In genomic region chr11:76148055-76149008, GRCm38 (mm10) we compare ENCODE assay signal across 8 mouse cellular contexts. TPM values are rescaled to one million over a fixed set of nuclear protein-coding genes. Genes with fewer than 3 reads are reported as not detected.
DNase-seq lines count a peak whose midpoint lies in the region; ATAC-seq lines count a peak whose summit lies in the region.
"Had no signal": no experiment of that assay in that cellular context is flagged by ENCODE, and none has a peak within 500 bp of the region (broad histone marks: within the 10 kb centered on the region; RNA-seq: fewer than 3 reads in every experiment).

No protein-coding gene starts in this region.

- 77% methylated on average over 8 of the region's 8 CpGs for WGBS in kidney, embryonic 16.5 days

- no peak overlapping the region for H3K4me2 ChIP-seq in kidney, embryonic 16.5 days (replicated peaks; ENCODE audit: low read depth, low read length)
- H3K4me2 ChIP-seq: liver, embryonic 15.5 days had no signal

- no peak overlapping the region for H3K9ac ChIP-seq in kidney, embryonic 16.5 days (replicated peaks; ENCODE audit: low read length)
- H3K9ac ChIP-seq: liver, embryonic 15.5 days had no signal

- 0 out of 2 replicates have a peak overlapping the region, but pooled peaks have one; percentile 11 for H3K27ac ChIP-seq in kidney, embryonic 16.5 days (ENCODE audit: low read length)
- H3K27ac ChIP-seq: liver, embryonic 15.5 days had no signal

- intact Hi-C loops in left cerebral cortex, postnatal 14 days (cut with DNase I), result no loop called here

- no peak for DNase-seq in kidney, adult 8-10 months
- DNase-seq in MN1 (ENCODE audit: low spot score) (peak; percentile 17), NIH3T3 (ENCODE audit: low read depth) (peak; percentile 47)
- peak; percentile 17 to 43 for DNase-seq in left cerebral cortex, postnatal 14 days (ENCODE audit: low spot score in 2 of 2)
- DNase-seq in adrenal gland, adult 18-20 months (ENCODE audit: low spot score in 2 of 2), result no peak
- DNase-seq in cerebellum, postnatal 14 days, result no peak

- no peaks in the 10 kb centered on the region; the same call in 1 of the 2 replicates for H3K36me3 ChIP-seq in kidney, embryonic 16.5 days (ENCODE audit: insufficient read depth, low read length)

- H3K4me3 ChIP-seq in kidney, embryonic 16.5 days (ENCODE audit: low read length), result no peak overlapping the region
- H3K4me3 ChIP-seq: liver, embryonic 15.5 days had no signal

- no peak for ATAC-seq in kidney, embryonic 16.5 days (ENCODE audit: low FRiP score, low TSS enrichment)

- H3K27me3 ChIP-seq in kidney, embryonic 16.5 days (ENCODE audit: insufficient read depth, low read length), result no peaks in the 10 kb centered on the region
- H3K27me3 ChIP-seq: liver, embryonic 15.5 days had no signal

- no peaks in the 10 kb centered on the region for H3K9me3 ChIP-seq in kidney, embryonic 16.5 days (ENCODE audit: low read length)
- H3K9me3 ChIP-seq: liver, embryonic 15.5 days had no signal

- H3K4me1 ChIP-seq in kidney, embryonic 16.5 days (ENCODE audit: insufficient read depth, low read length), result peaks cover 7% of the 10 kb centered on the region; the same call in 1 of the 2 replicates
- H3K4me1 ChIP-seq: liver, embryonic 15.5 days had no signal

RNA-seq across cellular contexts. Expression of gene Vps53, which starts 31.1 kb away (rescaled TPM):
- polyA plus RNA-seq in kidney, embryonic 16.5 days (2015; fragmentation: Nextera tagmentation; extraction: Ambion mirVana), result 46.2 and 46.9 TPM in 2 replicates
- total RNA-seq in left cerebral cortex, postnatal 14 days (2021), result 10 to 100 TPM; 67.5 to 77.7 TPM
- 10 to 100 TPM; 44.7 to 49.4 TPM for total RNA-seq in adrenal gland, adult 18-20 months (2021)

RNA-seq across cellular contexts. Expression of gene Fam57a, which starts 31.1 kb away (rescaled TPM):
- 27.0 and 28.6 TPM in 2 replicates for polyA plus RNA-seq in kidney, embryonic 16.5 days (2015; fragmentation: Nextera tagmentation; extraction: Ambion mirVana)
- total RNA-seq in left cerebral cortex, postnatal 14 days (2021), result 10 to 100 TPM; 17.4 to 17.6 TPM
- 1 to 10 TPM; 3.9 to 5.8 TPM for total RNA-seq in adrenal gland, adult 18-20 months (2021)

Comparison
In these comparisons a context has a peak if more than half of its experiments do, and no peak if none do; other contexts are left out.
1. DNase-seq: peak in MN1 (single experiment), NIH3T3 (single experiment) and left cerebral cortex, postnatal 14 days (2 of 2); none in kidney, adult 8-10 months (0 of 2), adrenal gland, adult 18-20 months (0 of 2) and cerebellum, postnatal 14 days (0 of 2).